Mouse (Mus musculus) kidney, adult 2 months (tissue): ENCODE measurements around the gene Nemf. TPM values are rescaled to one million over a fixed set of nuclear protein-coding genes. Genes with fewer than 3 reads are reported as not detected.
A peak's percentile ranks its signal among the peaks of the same experiment; 100 is the strongest.

Experiments used
- DNase-seq: peaks from one replicate; pipeline ENCODE4 v3.0.0; 2021
- H3K27ac ChIP-seq: fragments of 200-500 bp; 2 replicates; pipeline ENCODE4 v1.5.1; 2012; ENCODE audit warnings: low read depth, low read length, control low read depth, inconsistent platforms; ENCODE audit not compliant: insufficient read depth
- H3K27me3 ChIP-seq: fragments of 200-500 bp; replicated peaks from 2 replicates; pipeline ENCODE4 v1.6.1; 2012; ENCODE audit warnings: mild to moderate bottlenecking, moderate library complexity, low read length, inconsistent platforms; ENCODE audit not compliant: control insufficient read depth, insufficient read depth
- H3K36me3 ChIP-seq: fragments of 200-500 bp; 2 replicates; pipeline ENCODE4 v1.6.1; 2012; ENCODE audit warnings: mild to moderate bottlenecking, moderate library complexity, low read length, inconsistent platforms; ENCODE audit not compliant: control insufficient read depth, insufficient read depth
- H3K4me1 ChIP-seq: fragments of 200-500 bp; 2 replicates; pipeline ENCODE4 v1.6.1; 2011; ENCODE audit warnings: low read length; ENCODE audit not compliant: control insufficient read depth, insufficient read depth
- H3K4me3 ChIP-seq: fragments of 200-500 bp; 2 replicates; pipeline ENCODE4 v1.5.1; 2011; ENCODE audit warnings: mild to moderate bottlenecking, low read depth, low read length, control low read depth; ENCODE audit not compliant: insufficient read depth
- CTCF ChIP-seq: fragments of 200-500 bp; conservative IDR thresholded peaks from 2 replicates; pipeline ENCODE4 v1.5.1; 2011; ENCODE audit warnings: low read depth, mild to moderate bottlenecking, control low read depth, low read length, moderate library complexity, mixed read lengths; ENCODE audit not compliant: insufficient read depth, insufficient read length
- POLR2A ChIP-seq: fragments of 200-500 bp; IDR thresholded peaks from one replicate; pipeline ENCODE4 v1.6.1; 2011; ENCODE audit warnings: low read depth, low read length, control low read depth
- WGBS: fragments of 180-500 bp; shearing (Covaris S2); methylation state at CpG from one replicate; pipeline ENCODE4 v1.1.7; 2018; 5-methylcytosine and 5-hydroxymethylcytosine counted together
- polyA plus RNA-seq: library from polyadenylated mRNA; depleted of rRNA; stranded (reverse); fragments of >200 nt; gene quantifications from 2 replicates; pipeline ENCODE4 v1.2.3, GENCODE M21; 2012; rRNA removed

Nemf gene
- polyA plus RNA-seq = 3.4 and 4.7 TPM in 2 replicates

GRCm38 (mm10) chr12:69356546-69357299 is at the start of gene Nemf:
Gene Nemf, minus strand, starts transcription at chr12:69357165.
- WGBS = under 1% methylated on average over 48 of the region's 50 CpGs
- H3K27me3 ChIP-seq = no peaks in the 10 kb centered on the region
- DNase-seq = peak; percentile 95
- H3K36me3 ChIP-seq = peaks cover 5% of the 10 kb centered on the region; the same call in 1 of the 2 replicates
- peak within 1 kb of the TSS; percentile 74 for H3K27ac ChIP-seq
- peak; percentile 95 for TF ChIP-seq POLR2A
- no peak for TF ChIP-seq CTCF
- H3K4me1 ChIP-seq = peaks cover 7% of the 10 kb centered on the region; the same call in 1 of the 2 replicates
- H3K4me3 ChIP-seq = peak within 1 kb of the TSS; percentile 70

- Histone ChIP-seq H3K27me3 (no peaks in the 10 kb centered on the region), H3K4me1 (peaks cover 7% of the 10 kb centered on the region; the same call in 1 of the 2 replicates), H3K4me3 (no peak overlapping the region), H3K36me3 (no peaks in the 10 kb centered on the region), H3K27ac (no peak overlapping the region)
- TF ChIP-seq CTCF (no peak), POLR2A (no peak)
- DNase-seq = no peak
- WGBS = 81% methylated on average over 13 of the region's 13 CpGs
Measured at GRCm38 (mm10) chr12:69402594-69403167, 45.7 kb upstream of the Nemf start.

- H3K4me3 ChIP-seq = no peak overlapping the region
- DNase-seq = no peak
- WGBS = 63% methylated on average over 9 of the region's 9 CpGs
- H3K27me3 ChIP-seq = no peaks in the 10 kb centered on the region
- H3K27ac ChIP-seq = no peak overlapping the region
- H3K36me3 ChIP-seq = no peaks in the 10 kb centered on the region
- TF ChIP-seq CTCF (no peak), POLR2A (no peak)
- H3K4me1 ChIP-seq = peaks cover 7% of the 10 kb centered on the region; the same call in 1 of the 2 replicates
Measured at GRCm38 (mm10) chr12:69402100-69402499, 45.1 kb upstream of the Nemf start.

DNA sequence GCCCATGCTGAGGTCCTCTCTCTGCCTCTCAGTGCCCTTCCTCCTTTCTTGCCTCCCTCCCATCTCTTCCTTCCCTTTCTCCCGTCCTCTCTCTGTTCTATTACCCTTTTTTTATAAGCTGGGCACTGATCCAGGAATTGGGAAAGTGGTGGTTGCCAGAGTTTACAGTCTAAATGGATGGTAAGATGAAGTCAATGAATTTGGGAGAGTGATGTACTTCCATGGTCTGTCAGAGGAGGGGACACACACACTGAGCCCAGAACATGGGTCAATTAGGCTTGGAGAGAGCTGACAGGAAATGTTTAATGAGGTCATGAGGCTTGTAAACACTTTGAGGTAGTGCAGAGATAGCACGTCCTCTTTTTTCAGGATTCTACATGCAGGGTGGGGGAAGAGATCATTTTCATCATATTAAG is 43.9 kb upstream of the Nemf start:
- TF ChIP-seq POLR2A (no peak), CTCF (no peak)
- Histone ChIP-seq H3K27ac (no peak overlapping the region), H3K27me3 (no peaks in the 10 kb centered on the region), H3K36me3 (no peaks in the 10 kb centered on the region), H3K4me3 (no peak overlapping the region), H3K4me1 (peaks cover 7% of the 10 kb centered on the region; the same call in 1 of the 2 replicates)
- peak; percentile 23 for DNase-seq
- WGBS = 26% methylated on average over 2 of the region's 2 CpGs

DNA sequence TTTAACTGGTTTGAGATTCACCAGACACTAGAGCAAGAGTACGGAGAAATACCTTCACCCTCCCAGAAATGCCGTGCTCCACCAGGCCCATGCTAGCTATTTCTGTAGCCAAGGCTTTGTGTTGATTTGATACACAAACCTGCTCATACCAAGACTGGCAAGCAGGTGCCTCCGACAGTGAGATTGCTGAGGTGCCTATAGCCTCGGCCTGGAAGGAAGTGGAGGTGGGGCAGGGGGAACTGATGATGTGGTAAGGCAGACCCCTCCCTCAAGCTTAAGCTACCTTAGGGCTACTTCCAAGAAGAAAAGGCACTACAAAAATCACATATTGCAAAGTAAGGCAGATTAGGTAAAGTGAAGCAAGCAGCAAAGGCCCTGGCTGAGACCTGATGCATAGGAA is 43.4 kb upstream of the Nemf start:
- H3K4me1 ChIP-seq = peaks cover 7% of the 10 kb centered on the region; the same call in 1 of the 2 replicates
- no peak overlapping the region for H3K27ac ChIP-seq
- no peak for DNase-seq
- no peaks in the 10 kb centered on the region for H3K27me3 ChIP-seq
- H3K4me3 ChIP-seq = no peak overlapping the region
- H3K36me3 ChIP-seq = no peaks in the 10 kb centered on the region
- 91% methylated on average over 4 of the region's 4 CpGs for WGBS
- TF ChIP-seq POLR2A (no peak), CTCF (no peak)

DNA sequence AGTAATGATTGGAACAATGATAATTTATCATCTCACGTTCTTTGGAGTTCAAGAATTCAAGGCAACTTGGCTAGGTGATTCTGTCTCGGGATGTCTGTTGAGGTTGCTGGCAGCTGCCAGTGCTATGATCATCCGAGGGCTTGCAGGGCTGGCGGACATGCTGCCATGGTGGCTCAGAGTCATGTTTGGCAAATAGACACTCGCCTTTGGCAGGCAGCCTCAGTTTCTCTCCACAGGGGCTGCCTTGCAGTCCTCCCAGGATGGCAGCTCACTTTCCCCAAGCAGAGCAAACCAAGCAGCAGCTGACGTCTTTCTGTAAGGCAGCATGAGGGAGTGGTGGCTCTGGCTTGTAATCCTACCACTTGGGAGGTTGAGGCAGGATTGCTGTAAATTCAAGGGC is 37.5 kb upstream of the Nemf start:
- no peak for DNase-seq
- 92% methylated on average over 6 of the region's 6 CpGs for WGBS
- H3K27ac ChIP-seq = no peak overlapping the region
- no peak for TF ChIP-seq CTCF
- TF ChIP-seq POLR2A = no peak
- H3K36me3 ChIP-seq = no peaks in the 10 kb centered on the region
- peaks cover 5% of the 10 kb centered on the region for H3K4me1 ChIP-seq
- H3K4me3 ChIP-seq = no peak overlapping the region
- H3K27me3 ChIP-seq = no peaks in the 10 kb centered on the region

GRCm38 (mm10) chr12:69393076-69393475 is 36.1 kb upstream of the Nemf start:
- Histone ChIP-seq H3K4me1 (peaks cover 5% of the 10 kb centered on the region), H3K27me3 (no peaks in the 10 kb centered on the region), H3K4me3 (no peak overlapping the region), H3K36me3 (no peaks in the 10 kb centered on the region), H3K27ac (no peak overlapping the region)
- no peak for DNase-seq
- no peak for TF ChIP-seq CTCF
- no peak for TF ChIP-seq POLR2A
- WGBS = 76% methylated on average over 10 of the region's 10 CpGs
